Mouse (Mus musculus): ENCODE results near the gene Olfr986. TPM values are rescaled to one million over a fixed set of nuclear protein-coding genes. Genes with fewer than 3 reads are reported as not detected.

Gene Olfr986
- polyA plus RNA-seq, 1 experiment from 2014 or later: not detected

GRCm38 (mm10) chr9:40192098-40193038 lies 11.6 kb downstream of the Olfr986 start, which contains the start of gene Zfp202:
Gene Zfp202 (plus strand): TSS chr9:40192316.
- Histone ChIP-seq H3K36me3 (ENCODE audit: control insufficient read depth, insufficient read depth) (no peaks in the 10 kb centered on the region), H3K4me3 (ENCODE audit: low read depth, low read length) (peak within 1 kb of the TSS; percentile 69), H3K4me2 (ENCODE audit: low read depth, low read length) (peak within 1 kb of the TSS; percentile 67), H3K9ac (ENCODE audit: low read depth, low read length) (peak within 1 kb of the TSS; percentile 66), H3K9me3 (replicated peaks; ENCODE audit: control insufficient read depth, low read length) (no peaks in the 10 kb centered on the region), H3K27ac (ENCODE audit: low read length) (no peak within 1 kb of the TSS), H3K27me3 (ENCODE audit: control insufficient read depth, insufficient read depth, low read depth, low read length) (no peaks in the 10 kb centered on the region), H3K4me1 (ENCODE audit: control insufficient read depth, low read depth, low read length) (peaks cover 3% of the 10 kb centered on the region)
- under 1% methylated on average over 57 of the region's 63 CpGs for WGBS (ENCODE audit: insufficient replicate concordance)
- ATAC-seq (ENCODE audit: low read depth): peak; percentile 87

GRCm38 (mm10) chr9:40195981-40196380 lies 15.3 kb downstream of the Olfr986 start:
- no peaks in the 10 kb centered on the region for H3K27me3 ChIP-seq (ENCODE audit: control insufficient read depth, insufficient read depth, low read depth, low read length)
- H3K27ac ChIP-seq (ENCODE audit: low read length): no peak overlapping the region
- no peak overlapping the region for H3K4me2 ChIP-seq (ENCODE audit: low read depth, low read length)
- no peaks in the 10 kb centered on the region for H3K9me3 ChIP-seq (replicated peaks; ENCODE audit: control insufficient read depth, low read length)
- H3K4me3 ChIP-seq (ENCODE audit: low read depth, low read length): no peak overlapping the region
- H3K9ac ChIP-seq (ENCODE audit: low read depth, low read length): no peak overlapping the region
- peaks cover 3% of the 10 kb centered on the region for H3K4me1 ChIP-seq (ENCODE audit: control insufficient read depth, low read depth, low read length)
- H3K36me3 ChIP-seq (ENCODE audit: control insufficient read depth, insufficient read depth): no peaks in the 10 kb centered on the region
- 64% methylated on average over 3 of the region's 3 CpGs for WGBS (ENCODE audit: insufficient replicate concordance)
- no peak for ATAC-seq (ENCODE audit: low read depth)

- 41% methylated on average over 5 of the region's 5 CpGs for WGBS (ENCODE audit: insufficient replicate concordance)
- no peak overlapping the region for H3K4me3 ChIP-seq (ENCODE audit: low read depth, low read length)
- H3K36me3 ChIP-seq (ENCODE audit: control insufficient read depth, insufficient read depth): no peaks in the 10 kb centered on the region; the same call in 1 of the 2 replicates
- no peaks in the 10 kb centered on the region for H3K27me3 ChIP-seq (ENCODE audit: control insufficient read depth, insufficient read depth, low read depth, low read length)
- H3K9ac ChIP-seq (ENCODE audit: low read depth, low read length): no peak overlapping the region
- no peak for ATAC-seq (ENCODE audit: low read depth)
- no peaks in the 10 kb centered on the region for H3K4me1 ChIP-seq (ENCODE audit: control insufficient read depth, low read depth, low read length)
- H3K4me2 ChIP-seq (ENCODE audit: low read depth, low read length): no peak overlapping the region
- H3K9me3 ChIP-seq (replicated peaks; ENCODE audit: control insufficient read depth, low read length): no peaks in the 10 kb centered on the region
- H3K27ac ChIP-seq (ENCODE audit: low read length): no peak overlapping the region
Measured at GRCm38 (mm10) chr9:40206546-40206950, 25.8 kb downstream of the Olfr986 start.

GRCm38 (mm10) chr9:40210744-40211143 lies 30.0 kb downstream of the Olfr986 start:
- no peak for ATAC-seq (ENCODE audit: low read depth)
- H3K9me3 ChIP-seq (replicated peaks; ENCODE audit: control insufficient read depth, low read length): no peaks in the 10 kb centered on the region
- WGBS (ENCODE audit: insufficient replicate concordance): 53% methylated on average over 2 of the region's 2 CpGs
- H3K9ac ChIP-seq (ENCODE audit: low read depth, low read length): no peak overlapping the region
- H3K27ac ChIP-seq (ENCODE audit: low read length): no peak overlapping the region
- H3K36me3 ChIP-seq (ENCODE audit: control insufficient read depth, insufficient read depth): no peaks in the 10 kb centered on the region; the same call in 1 of the 2 replicates
- no peak overlapping the region for H3K4me3 ChIP-seq (ENCODE audit: low read depth, low read length)
- H3K27me3 ChIP-seq (ENCODE audit: control insufficient read depth, insufficient read depth, low read depth, low read length): no peaks in the 10 kb centered on the region
- no peak overlapping the region for H3K4me2 ChIP-seq (ENCODE audit: low read depth, low read length)
- no peaks in the 10 kb centered on the region for H3K4me1 ChIP-seq (ENCODE audit: control insufficient read depth, low read depth, low read length)

- no peak overlapping the region for H3K9ac ChIP-seq (ENCODE audit: low read depth, low read length)
Measured at GRCm38 (mm10) chr9:40214058-40214457, 33.3 kb downstream of the Olfr986 start.

GRCm38 (mm10) chr9:40216651-40217050 lies 35.9 kb downstream of the Olfr986 start:
- no peak overlapping the region for H3K9ac ChIP-seq (ENCODE audit: low read depth, low read length)
- 51% methylated on average over 4 of the region's 4 CpGs for WGBS (ENCODE audit: insufficient replicate concordance)
- ATAC-seq (ENCODE audit: low read depth): no peak

More at GRCm38 (mm10) chr9:40214058-40214457, 33.3 kb downstream of the Olfr986 start:
- H3K9me3 ChIP-seq (replicated peaks; ENCODE audit: control insufficient read depth, low read length): no peaks in the 10 kb centered on the region
- no peaks in the 10 kb centered on the region for H3K4me1 ChIP-seq (ENCODE audit: control insufficient read depth, low read depth, low read length)
- H3K27ac ChIP-seq (ENCODE audit: low read length): no peak overlapping the region
- no peaks in the 10 kb centered on the region; the same call in 1 of the 2 replicates for H3K36me3 ChIP-seq (ENCODE audit: control insufficient read depth, insufficient read depth)
- 72% methylated on average over 5 of the region's 5 CpGs for WGBS (ENCODE audit: insufficient replicate concordance)
- H3K4me3 ChIP-seq (ENCODE audit: low read depth, low read length): no peak overlapping the region
- H3K27me3 ChIP-seq (ENCODE audit: control insufficient read depth, insufficient read depth, low read depth, low read length): no peaks in the 10 kb centered on the region
- no peak for ATAC-seq (ENCODE audit: low read depth)
- no peak overlapping the region for H3K4me2 ChIP-seq (ENCODE audit: low read depth, low read length)

GRCm38 (mm10) chr9:40224289-40224688 lies 43.6 kb downstream of the Olfr986 start:
- ATAC-seq (ENCODE audit: low read depth): no peak
- WGBS (ENCODE audit: insufficient replicate concordance): 51% methylated on average over 4 of the region's 4 CpGs
- Histone ChIP-seq H3K27me3 (ENCODE audit: control insufficient read depth, insufficient read depth, low read depth, low read length) (no peaks in the 10 kb centered on the region), H3K9ac (ENCODE audit: low read depth, low read length) (no peak overlapping the region), H3K4me1 (ENCODE audit: control insufficient read depth, low read depth, low read length) (no peaks in the 10 kb centered on the region), H3K9me3 (replicated peaks; ENCODE audit: control insufficient read depth, low read length) (no peaks in the 10 kb centered on the region), H3K4me2 (ENCODE audit: low read depth, low read length) (no peak overlapping the region), H3K27ac (ENCODE audit: low read length) (no peak overlapping the region), H3K36me3 (ENCODE audit: control insufficient read depth, insufficient read depth) (no peaks in the 10 kb centered on the region), H3K4me3 (ENCODE audit: low read depth, low read length) (no peak overlapping the region)

More at GRCm38 (mm10) chr9:40216651-40217050, 35.9 kb downstream of the Olfr986 start:
- H3K4me2 ChIP-seq (ENCODE audit: low read depth, low read length): no peak overlapping the region
- no peaks in the 10 kb centered on the region for H3K27me3 ChIP-seq (ENCODE audit: control insufficient read depth, insufficient read depth, low read depth, low read length)
- no peaks in the 10 kb centered on the region for H3K9me3 ChIP-seq (replicated peaks; ENCODE audit: control insufficient read depth, low read length)
- H3K4me3 ChIP-seq (ENCODE audit: low read depth, low read length): no peak overlapping the region
- H3K27ac ChIP-seq (ENCODE audit: low read length): no peak overlapping the region
- H3K4me1 ChIP-seq (ENCODE audit: control insufficient read depth, low read depth, low read length): no peaks in the 10 kb centered on the region
- H3K36me3 ChIP-seq (ENCODE audit: control insufficient read depth, insufficient read depth): no peaks in the 10 kb centered on the region

GRCm38 (mm10) chr9:40227874-40228789 lies 47.4 kb downstream of the Olfr986 start:
- no peaks in the 10 kb centered on the region for H3K27me3 ChIP-seq (ENCODE audit: control insufficient read depth, insufficient read depth, low read depth, low read length)
- H3K4me2 ChIP-seq (ENCODE audit: low read depth, low read length): no peak overlapping the region
- ATAC-seq (ENCODE audit: low read depth): no peak
- 36% methylated on average over 10 of the region's 10 CpGs for WGBS (ENCODE audit: insufficient replicate concordance)
- no peak overlapping the region for H3K27ac ChIP-seq (ENCODE audit: low read length)
- no peaks in the 10 kb centered on the region for H3K9me3 ChIP-seq (replicated peaks; ENCODE audit: control insufficient read depth, low read length)
- H3K4me1 ChIP-seq (ENCODE audit: control insufficient read depth, low read depth, low read length): no peaks in the 10 kb centered on the region
- no peak overlapping the region for H3K4me3 ChIP-seq (ENCODE audit: low read depth, low read length)
- H3K36me3 ChIP-seq (ENCODE audit: control insufficient read depth, insufficient read depth): no peaks in the 10 kb centered on the region
- no peak overlapping the region for H3K9ac ChIP-seq (ENCODE audit: low read depth, low read length)

Data from liver, embryonic 16.5 days (tissue).